Mouse (Mus musculus) neural tube, embryonic 14.5 days (tissue): ENCODE measurements around the gene Pmm2. TPM values are rescaled to one million over a fixed set of nuclear protein-coding genes. Genes with fewer than 3 reads are reported as not detected.

Experiments used
- ATAC-seq: fragments of 200-750 bp; cut with Nextera tagmentation; 2 replicates; pipeline ENCODE4 v1.8.0; 2017; ENCODE audit warnings: low read depth, mild to moderate bottlenecking, moderate TSS enrichment, moderate library complexity
- H3K27ac ChIP-seq: fragments of 300-500 bp; sonication (generic); 2 replicates; pipeline ENCODE4 v1.5.1; 2014; ENCODE audit warnings: low read depth, mild to moderate bottlenecking, control low read depth, low read length, moderate library complexity, mixed read lengths
- H3K27me3 ChIP-seq: fragments of 300-500 bp; sonication (generic); 2 replicates; pipeline ENCODE4 v1.6.1; 2014; ENCODE audit warnings: low read length; ENCODE audit not compliant: control insufficient read depth, insufficient read depth
- H3K36me3 ChIP-seq: fragments of 300-500 bp; sonication (generic); 2 replicates; pipeline ENCODE4 v1.6.1; 2014; ENCODE audit warnings: low read length, mixed read lengths; ENCODE audit not compliant: control insufficient read depth, insufficient read depth
- H3K4me1 ChIP-seq: fragments of 300-500 bp; sonication (generic); 2 replicates; pipeline ENCODE4 v1.6.1; 2014; ENCODE audit warnings: low read length; ENCODE audit not compliant: control insufficient read depth, insufficient read depth
- H3K4me2 ChIP-seq: fragments of 300-500 bp; sonication (generic); 2 replicates; pipeline ENCODE4 v1.6.1; 2014; ENCODE audit warnings: mild to moderate bottlenecking, low read depth, low read length, control low read depth
- H3K4me3 ChIP-seq: fragments of 300-500 bp; sonication (generic); 2 replicates; pipeline ENCODE4 v1.5.1; 2014; ENCODE audit warnings: low read depth, low read length, control low read depth, mixed read lengths
- H3K9ac ChIP-seq: fragments of 300-500 bp; sonication (generic); replicated peaks from 2 replicates; pipeline ENCODE4 v1.6.1; 2014; ENCODE audit warnings: low read depth, mild to moderate bottlenecking, control low read depth, low read length, mixed read lengths
- H3K9me3 ChIP-seq: fragments of 300-500 bp; sonication (generic); 2 replicates; pipeline ENCODE4 v1.6.1; 2016; ENCODE audit warnings: low read length; ENCODE audit not compliant: control insufficient read depth
- WGBS: fragments of 180-500 bp; shearing (Covaris S2); extraction: QIAGEN DNeasy Blood & Tissue Kit; methylation state at CpG from one replicate; pipeline ENCODE4 v1.1.7; 2014; 5-methylcytosine and 5-hydroxymethylcytosine counted together
- polyA plus RNA-seq: library from polyadenylated mRNA; unstranded; fragments of >200 nt; fragmentation: Nextera tagmentation; extraction: Ambion mirVana; gene quantifications from 2 replicates; pipeline ENCODE4 v1.2.1, GENCODE M21; 2014

The Pmm2 gene
- polyA plus RNA-seq, 1 experiment from 2014 or later: 38.7 TPM

DNA sequence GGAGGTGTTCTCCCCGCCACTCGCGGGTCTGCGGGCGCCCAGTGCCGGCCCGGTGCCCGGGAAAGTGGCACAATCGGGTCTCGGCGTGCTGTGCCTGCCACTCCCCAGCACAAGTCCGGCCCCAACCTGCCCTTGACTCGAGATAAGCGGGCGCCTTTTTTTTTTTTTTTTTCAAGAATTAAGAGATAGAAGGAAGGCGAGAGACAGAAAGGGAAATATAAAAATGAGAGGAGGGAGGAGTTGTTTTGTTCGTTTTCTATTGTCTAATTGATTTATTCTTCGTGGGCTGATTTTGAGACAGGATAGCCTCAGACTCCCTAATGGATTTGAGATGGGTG, 34.8 kb downstream of the Pmm2 start:
- H3K4me3 ChIP-seq: peak overlapping the region; percentile 89
- H3K4me2 ChIP-seq: peak overlapping the region; percentile 89
- under 1% methylated on average over 18 of the region's 18 CpGs for WGBS
- peaks cover 34% of the 10 kb centered on the region for H3K4me1 ChIP-seq
- no peaks in the 10 kb centered on the region for H3K36me3 ChIP-seq
- peak overlapping the region; percentile 60; the same call in 1 of the 2 replicates for H3K27ac ChIP-seq
- ATAC-seq: no peak
- H3K9me3 ChIP-seq: no peaks in the 10 kb centered on the region
- peak overlapping the region; percentile 80 for H3K9ac ChIP-seq
- no peaks in the 10 kb centered on the region for H3K27me3 ChIP-seq

DNA sequence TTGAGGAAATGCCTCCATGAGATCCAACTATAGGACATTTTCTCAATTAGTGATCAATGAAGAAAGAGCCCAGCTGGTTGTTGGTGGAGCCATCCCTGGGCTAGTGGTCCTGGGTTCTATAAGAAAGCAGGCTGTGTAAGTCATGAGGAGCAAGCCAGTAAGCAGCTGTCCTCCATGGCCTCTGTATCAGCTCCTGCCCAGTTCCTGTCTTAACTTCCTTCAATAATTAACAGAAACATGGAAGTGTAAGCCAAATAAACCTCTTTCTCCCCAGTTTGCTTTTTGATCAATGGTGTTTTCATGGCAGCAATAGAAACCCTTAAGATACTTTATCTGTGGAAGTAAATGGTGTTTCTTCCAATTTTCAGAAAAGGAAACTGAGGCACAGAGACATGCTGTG, 35.3 kb downstream of the Pmm2 start:
- H3K4me3 ChIP-seq: no peak overlapping the region
- no peak overlapping the region for H3K9ac ChIP-seq

DNA sequence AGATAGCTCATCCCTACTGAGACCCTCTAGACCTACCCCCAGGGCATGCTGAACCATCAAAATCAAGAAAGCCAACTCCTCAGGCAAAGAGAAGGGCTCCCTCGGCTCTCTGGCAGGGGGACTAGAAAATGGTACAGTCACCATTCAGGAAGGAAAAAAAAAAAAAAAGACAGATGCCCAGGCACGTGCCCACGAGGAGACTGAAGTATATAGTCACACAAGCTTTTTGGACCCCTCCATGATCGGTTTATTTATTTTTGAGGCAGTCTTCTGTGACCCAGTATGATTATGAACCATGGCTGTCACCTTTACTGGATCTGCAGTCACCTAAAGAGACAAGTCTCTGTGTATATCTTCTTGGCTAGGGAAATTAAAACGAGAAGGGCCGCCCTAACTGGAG, 35.9 kb downstream of the Pmm2 start:
- no peak for ATAC-seq
- Histone ChIP-seq H3K36me3 (no peaks in the 10 kb centered on the region), H3K4me3 (no peak overlapping the region), H3K9me3 (no peaks in the 10 kb centered on the region), H3K27me3 (no peaks in the 10 kb centered on the region), H3K27ac (no peak overlapping the region), H3K4me1 (peaks cover 24% of the 10 kb centered on the region), H3K9ac (no peak overlapping the region), H3K4me2 (no peak overlapping the region)
- 68% methylated on average over 6 of the region's 6 CpGs for WGBS

More for the DNA sequence above, 35.3 kb downstream of the Pmm2 start:
- Histone ChIP-seq H3K4me2 (peak overlapping the region; percentile 89; the same call in 1 of the 2 replicates), H3K27me3 (no peaks in the 10 kb centered on the region), H3K9me3 (no peaks in the 10 kb centered on the region), H3K36me3 (no peaks in the 10 kb centered on the region), H3K4me1 (peaks cover 29% of the 10 kb centered on the region), H3K27ac (no peak overlapping the region)
- no peak for ATAC-seq

DNA sequence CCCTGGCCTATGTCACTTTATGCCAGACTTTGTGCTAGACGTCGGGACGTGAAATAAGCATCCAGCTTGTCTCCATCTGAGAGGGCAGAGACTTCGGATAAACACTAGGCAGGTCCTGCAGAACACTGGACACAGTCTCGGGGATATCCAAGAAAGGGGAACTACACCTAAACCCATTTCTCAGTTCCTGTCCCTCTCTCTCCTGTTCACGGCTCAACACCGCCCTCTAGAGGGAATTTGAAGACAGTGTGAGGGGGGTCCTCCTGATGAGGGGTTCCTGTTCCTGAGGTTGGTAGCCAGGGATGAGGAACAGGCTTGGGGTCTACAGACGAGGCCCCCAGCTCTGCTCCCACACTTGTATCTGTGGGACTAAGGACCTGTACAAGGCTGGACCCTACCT, 36.7 kb downstream of the Pmm2 start:
- ATAC-seq: no peak
- no peak overlapping the region for H3K4me2 ChIP-seq
- no peaks in the 10 kb centered on the region for H3K9me3 ChIP-seq
- 4% methylated on average over 8 of the region's 8 CpGs for WGBS
- no peaks in the 10 kb centered on the region for H3K36me3 ChIP-seq
- H3K27me3 ChIP-seq: no peaks in the 10 kb centered on the region
- no peak overlapping the region for H3K9ac ChIP-seq
- H3K4me3 ChIP-seq: no peak overlapping the region
- no peak overlapping the region for H3K27ac ChIP-seq
- H3K4me1 ChIP-seq: peaks cover 16% of the 10 kb centered on the region

DNA sequence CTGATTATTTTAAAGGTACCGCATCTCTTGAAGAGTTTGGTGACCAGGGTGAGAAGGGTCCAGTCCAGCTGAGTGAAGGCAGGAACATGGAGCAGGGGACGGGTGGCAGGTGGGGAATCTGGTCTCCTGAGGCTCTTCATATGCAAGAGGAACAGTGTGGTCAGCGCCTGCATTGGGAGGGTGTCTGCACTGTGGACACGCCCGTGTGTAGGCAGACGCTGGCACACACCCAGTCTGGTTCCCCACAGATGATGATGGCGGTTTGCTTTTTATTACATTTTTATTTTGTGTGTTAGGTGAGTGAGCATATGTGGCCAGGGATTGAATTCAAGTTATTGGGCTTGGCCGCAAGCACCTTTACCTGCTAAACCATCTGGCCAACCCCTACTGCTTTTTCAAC, 38.1 kb downstream of the Pmm2 start:
- no peak overlapping the region for H3K9ac ChIP-seq
- WGBS: 78% methylated on average over 8 of the region's 8 CpGs
- no peak overlapping the region for H3K4me2 ChIP-seq
- ATAC-seq: no peak
- H3K4me3 ChIP-seq: no peak overlapping the region
- H3K36me3 ChIP-seq: no peaks in the 10 kb centered on the region
- no peak overlapping the region for H3K27ac ChIP-seq
- H3K4me1 ChIP-seq: peaks cover 3% of the 10 kb centered on the region; the same call in 1 of the 2 replicates
- no peaks in the 10 kb centered on the region for H3K9me3 ChIP-seq
- H3K27me3 ChIP-seq: no peaks in the 10 kb centered on the region

DNA sequence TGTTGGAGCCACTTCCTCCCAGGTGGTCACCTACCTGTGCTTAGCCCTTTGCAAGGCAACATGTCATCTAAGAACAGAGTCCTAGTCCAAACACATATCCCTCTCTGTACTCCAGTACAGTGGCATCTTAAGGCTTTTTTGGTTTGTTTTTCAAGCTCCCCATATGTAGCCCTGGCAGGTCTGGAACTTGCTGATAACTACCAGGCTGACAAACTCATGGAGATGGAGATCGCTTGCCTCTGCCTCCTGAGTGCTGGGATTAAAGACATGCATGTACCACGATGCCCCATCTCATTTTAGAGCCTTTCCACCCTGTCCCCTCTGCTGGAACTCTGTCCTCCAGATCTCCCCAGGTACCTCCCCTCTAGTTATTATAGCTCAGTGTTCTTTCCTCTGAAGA, 38.8 kb downstream of the Pmm2 start:
- ATAC-seq: no peak
- H3K27me3 ChIP-seq: no peaks in the 10 kb centered on the region
- H3K4me3 ChIP-seq: no peak overlapping the region
- H3K36me3 ChIP-seq: no peaks in the 10 kb centered on the region
- H3K27ac ChIP-seq: no peak overlapping the region
- 74% methylated on average over 2 of the region's 2 CpGs for WGBS
- H3K9me3 ChIP-seq: no peaks in the 10 kb centered on the region
- H3K4me1 ChIP-seq: no peaks in the 10 kb centered on the region
- H3K9ac ChIP-seq: no peak overlapping the region
- no peak overlapping the region for H3K4me2 ChIP-seq

DNA sequence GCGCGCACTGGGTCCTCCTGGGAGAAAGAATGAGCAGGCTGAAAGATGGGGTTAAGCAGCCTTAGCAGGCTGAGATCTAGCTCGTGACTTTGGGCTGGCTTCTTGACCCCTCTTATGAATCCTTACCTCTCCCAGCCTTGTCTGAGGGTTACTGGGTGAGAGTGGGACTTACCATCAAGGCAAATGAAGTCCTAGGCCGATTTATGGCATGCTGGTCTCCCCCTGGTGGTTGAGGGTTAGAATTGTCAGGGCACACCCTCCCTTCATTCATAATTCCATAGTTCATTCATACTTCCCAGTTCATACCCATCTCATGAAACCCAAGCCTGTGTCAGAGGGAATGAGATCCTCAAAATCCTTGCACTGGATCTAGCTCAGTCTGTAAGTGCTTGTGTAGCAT, 39.3 kb downstream of the Pmm2 start:
- no peak overlapping the region for H3K4me3 ChIP-seq
- H3K4me1 ChIP-seq: no peaks in the 10 kb centered on the region
- H3K36me3 ChIP-seq: no peaks in the 10 kb centered on the region
- no peak for ATAC-seq
- no peaks in the 10 kb centered on the region for H3K27me3 ChIP-seq
- no peak overlapping the region for H3K9ac ChIP-seq
- H3K4me2 ChIP-seq: no peak overlapping the region
- WGBS: 50% methylated on average over 4 of the region's 4 CpGs
- no peaks in the 10 kb centered on the region for H3K9me3 ChIP-seq
- no peak overlapping the region for H3K27ac ChIP-seq

DNA sequence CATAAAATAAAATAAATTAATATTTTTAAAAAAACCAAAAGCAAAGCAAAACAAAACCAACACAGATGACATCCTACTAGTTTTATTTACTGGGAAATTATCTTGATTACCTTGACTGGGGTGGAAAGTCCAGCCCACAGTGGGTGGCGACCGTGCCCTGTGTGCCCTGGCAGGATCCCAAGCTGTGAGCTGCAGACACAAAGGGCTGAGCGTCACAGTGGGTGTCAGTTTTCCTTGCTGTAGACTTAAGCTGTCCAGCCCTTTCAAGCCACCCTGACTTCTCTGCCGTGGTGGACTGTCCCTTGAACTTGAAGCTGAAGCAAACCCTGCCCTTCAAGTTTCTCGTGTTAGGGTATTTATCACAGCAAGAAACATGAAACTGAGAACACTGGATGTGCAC, 40.6 kb downstream of the Pmm2 start:
- Histone ChIP-seq H3K27me3 (no peaks in the 10 kb centered on the region), H3K9me3 (no peaks in the 10 kb centered on the region), H3K4me3 (no peak overlapping the region), H3K36me3 (no peaks in the 10 kb centered on the region), H3K4me1 (no peaks in the 10 kb centered on the region), H3K9ac (no peak overlapping the region), H3K4me2 (no peak overlapping the region), H3K27ac (no peak overlapping the region)
- no peak for ATAC-seq
- 50% methylated on average over 5 of the region's 5 CpGs for WGBS

DNA sequence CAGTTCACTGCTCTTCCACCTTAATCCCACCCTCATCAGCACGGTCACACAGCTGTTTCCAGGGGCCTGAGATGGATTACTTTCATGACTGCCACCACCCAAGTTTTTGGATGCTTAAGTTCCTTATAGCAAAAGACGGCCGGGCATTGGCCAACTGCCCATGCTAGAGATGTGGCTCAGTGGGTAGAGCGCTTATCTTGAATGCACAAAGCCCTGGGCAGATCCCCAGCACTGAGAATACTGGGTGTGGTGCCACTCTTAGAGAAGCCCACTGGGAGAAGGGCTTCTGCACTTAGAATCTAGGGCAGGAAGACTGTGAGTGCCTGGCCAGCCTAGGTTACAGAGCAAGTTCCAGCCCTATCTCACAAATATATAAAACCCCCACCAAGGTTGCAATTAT, 41.2 kb downstream of the Pmm2 start:
- WGBS: 85% methylated on average over 4 of the region's 4 CpGs
- H3K36me3 ChIP-seq: 0 out of 2 replicates have a peak, but pooled peaks cover 1% of the 10 kb centered on the region
- H3K9me3 ChIP-seq: no peaks in the 10 kb centered on the region
- no peak overlapping the region for H3K27ac ChIP-seq
- ATAC-seq: no peak
- no peak overlapping the region for H3K4me2 ChIP-seq
- H3K4me3 ChIP-seq: no peak overlapping the region
- no peaks in the 10 kb centered on the region for H3K27me3 ChIP-seq
- no peaks in the 10 kb centered on the region for H3K4me1 ChIP-seq
- H3K9ac ChIP-seq: no peak overlapping the region

DNA sequence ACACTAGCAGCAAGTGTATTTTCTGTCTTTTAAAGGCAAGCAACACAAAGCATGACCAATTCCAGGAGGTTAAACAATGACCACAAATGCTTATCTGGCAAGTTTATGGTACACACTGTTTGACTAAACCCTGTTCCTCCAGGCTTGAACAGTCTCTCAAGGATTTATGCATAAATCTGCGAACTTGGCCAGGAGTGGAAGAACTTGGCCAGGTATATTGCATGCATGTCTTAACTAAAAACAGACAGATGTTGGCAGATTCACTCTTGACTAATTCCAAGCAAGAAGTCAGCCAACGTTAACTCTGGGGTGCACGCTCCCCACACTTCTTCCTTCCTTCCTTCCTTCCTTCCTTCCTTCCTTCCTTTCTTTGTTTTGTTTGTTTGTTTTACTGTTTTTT, 42.3 kb downstream of the Pmm2 start:
- H3K27ac ChIP-seq: no peak overlapping the region
- no peaks in the 10 kb centered on the region for H3K4me1 ChIP-seq
- H3K36me3 ChIP-seq: 0 out of 2 replicates have a peak, but pooled peaks cover 2% of the 10 kb centered on the region
- no peaks in the 10 kb centered on the region for H3K27me3 ChIP-seq
- ATAC-seq: no peak
- H3K4me2 ChIP-seq: no peak overlapping the region
- H3K9me3 ChIP-seq: no peaks in the 10 kb centered on the region
- H3K4me3 ChIP-seq: no peak overlapping the region
- 82% methylated on average over 3 of the region's 3 CpGs for WGBS
- no peak overlapping the region for H3K9ac ChIP-seq
